Mouse (Mus musculus): Measurements from ENCODE around the gene Fkbp2.

The Fkbp2 gene

DNA sequence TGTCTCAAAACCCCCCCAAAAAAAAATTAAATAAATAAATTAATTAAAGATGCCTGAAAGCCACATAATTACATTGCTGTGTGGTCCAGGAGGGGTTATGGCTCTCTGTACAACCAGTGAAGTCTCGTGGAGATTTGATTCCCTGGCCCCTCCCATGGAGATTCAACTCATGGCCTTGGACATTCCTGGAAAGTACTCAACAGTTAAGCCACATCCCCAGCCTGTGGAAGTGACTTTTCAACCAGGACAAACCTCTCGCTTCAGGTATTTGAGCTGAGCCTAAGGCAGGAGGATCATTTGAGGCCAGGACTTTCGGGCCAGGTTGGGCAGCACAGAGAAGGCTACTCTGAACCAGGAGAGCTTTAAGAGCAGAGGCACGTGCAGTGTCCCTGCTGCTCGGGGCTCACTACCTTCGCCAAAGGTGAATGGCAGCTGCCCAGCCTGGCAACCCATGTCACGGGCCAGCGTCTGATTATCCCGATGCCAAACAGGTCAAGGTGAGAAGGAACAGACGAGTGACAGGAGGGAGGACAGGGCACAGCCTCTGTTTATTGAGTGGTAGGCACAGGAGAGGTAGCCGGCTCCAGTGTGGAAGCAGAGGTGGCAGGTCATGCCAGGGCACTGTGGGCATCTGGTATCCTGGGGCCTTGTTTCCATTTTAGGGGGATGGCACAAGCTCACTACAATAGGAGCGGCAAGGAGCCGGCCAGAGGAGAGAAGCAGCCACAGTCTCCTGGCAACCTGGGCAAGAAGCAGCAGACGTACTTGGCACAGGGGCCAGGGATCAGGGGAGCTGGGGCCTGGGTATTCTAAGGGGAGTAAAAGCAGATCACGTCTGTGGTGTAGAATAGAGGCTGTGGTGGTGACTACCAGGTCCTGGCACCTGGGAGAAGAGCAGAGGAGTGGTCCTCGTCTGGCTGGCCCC lies 42.5 kb downstream of the Fkbp2 start:
- DNase-seq = no peak

- DNase-seq = peak in 1 of 2 experiments; percentile 54
Measured at GRCm38 (mm10) chr19:6936299-6936698, 44.0 kb downstream of the Fkbp2 start.

DNA sequence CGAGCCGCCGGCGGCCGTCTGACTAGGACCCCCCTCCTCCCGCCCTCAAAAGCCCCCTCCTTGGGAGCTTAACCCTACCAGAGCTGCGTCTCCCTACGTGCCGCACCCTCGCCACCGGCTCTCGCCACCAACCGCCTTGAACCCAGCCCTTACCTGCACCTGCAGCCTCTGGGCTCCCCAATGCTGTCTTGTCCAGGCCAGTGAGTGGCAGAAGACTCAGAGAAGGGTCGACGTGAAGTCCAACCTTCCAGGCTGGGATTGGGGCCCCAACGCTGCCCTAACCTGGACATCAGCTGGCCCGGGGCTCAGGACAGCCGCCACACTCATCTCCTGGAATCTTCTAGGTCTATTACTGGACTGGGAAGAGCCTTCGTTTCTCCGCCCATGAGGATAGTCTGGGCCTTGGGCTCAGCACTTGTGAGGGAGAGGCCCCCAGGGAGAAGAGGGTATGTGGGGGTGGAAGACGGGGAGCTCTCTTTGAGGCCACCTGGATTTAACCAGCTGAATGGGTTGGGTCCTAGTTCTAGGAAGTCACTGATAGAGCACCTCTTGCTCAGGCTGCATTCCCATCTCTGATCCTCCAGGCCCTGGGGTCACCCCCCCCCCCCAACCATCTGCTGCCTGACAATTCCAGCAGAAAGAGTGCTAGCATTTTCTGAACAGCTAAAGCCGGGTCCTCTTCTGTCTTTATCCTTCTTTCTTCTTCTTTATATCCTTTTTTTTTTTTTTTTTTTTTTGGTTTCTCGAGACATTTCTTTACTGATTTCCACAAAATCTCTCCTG lies 45.9 kb downstream of the Fkbp2 start, which contains the start of gene Kcnk4:
Gene Kcnk4, minus strand, starts transcription at position 321 of the 783 bp plus-strand sequence.
- no peak for DNase-seq

DNA sequence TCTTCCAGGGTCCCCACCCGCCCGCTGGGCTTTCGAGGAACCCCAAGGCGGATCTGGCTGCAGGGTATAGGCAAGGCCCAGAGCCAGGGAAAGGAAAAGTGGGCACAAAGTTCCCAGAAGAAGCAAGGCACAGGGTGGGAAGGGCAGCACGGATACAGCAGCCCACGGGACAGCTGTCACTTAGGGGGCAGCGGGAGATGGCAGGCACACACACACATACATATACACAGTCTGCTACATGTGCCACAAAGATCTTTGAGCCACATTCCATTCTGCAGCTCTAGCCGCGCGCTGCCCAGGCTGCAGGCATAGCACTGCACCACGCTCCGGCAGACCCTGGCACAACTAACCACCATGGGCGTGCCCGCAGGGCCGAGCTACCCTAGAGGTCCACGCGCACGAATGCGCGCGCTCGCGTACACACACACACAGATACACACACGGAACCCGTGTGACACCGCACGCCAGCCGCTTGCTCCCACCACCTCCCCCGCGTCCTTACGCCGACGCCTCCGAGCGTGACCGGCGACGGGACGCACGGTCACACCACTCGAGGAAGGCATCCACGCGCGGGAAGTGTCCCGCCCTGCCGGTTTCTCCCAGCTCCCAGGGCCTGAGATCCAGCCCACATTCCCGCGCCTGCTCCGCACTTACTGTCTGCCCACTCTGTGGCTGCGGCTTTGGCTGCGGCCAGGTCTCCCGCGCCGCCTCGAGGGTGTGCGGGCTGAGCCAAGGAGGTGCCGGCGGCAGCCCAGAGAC lies 46.7 kb downstream of the Fkbp2 start:
- DNase-seq = no peak

- DNase-seq = no peak
Measured at GRCm38 (mm10) chr19:6933102-6933435, 47.2 kb downstream of the Fkbp2 start.

GRCm38 (mm10) chr19:6932018-6932417 lies 48.3 kb downstream of the Fkbp2 start:
- DNase-seq = no peak

- DNase-seq = no peak
Measured at GRCm38 (mm10) chr19:6931002-6931401, 49.3 kb downstream of the Fkbp2 start.

GRCm38 (mm10) chr19:6928080-6928479 lies 52.2 kb downstream of the Fkbp2 start:
- no peak for DNase-seq

Measured in kidney, adult 8-10 months (tissue).